Mouse (Mus musculus): ENCODE data around the gene Igsf9. TPM values are rescaled to one million over a fixed set of nuclear protein-coding genes. Genes with fewer than 3 reads are reported as not detected.
A peak's percentile ranks its signal among the peaks of the same experiment; 100 is the strongest.

The Igsf9 gene
- 1 to 10 TPM; 1.6 to 1.8 TPM for total RNA-seq (2021)
- long read RNA-seq, experiment 1, partial matches to known transcripts = 0 of 1 reads
- long read RNA-seq, experiment 1, other reads (novel, unspliced or antisense) = 1 of 1 reads
- long read RNA-seq, experiment 2 = 0 reads

DNA sequence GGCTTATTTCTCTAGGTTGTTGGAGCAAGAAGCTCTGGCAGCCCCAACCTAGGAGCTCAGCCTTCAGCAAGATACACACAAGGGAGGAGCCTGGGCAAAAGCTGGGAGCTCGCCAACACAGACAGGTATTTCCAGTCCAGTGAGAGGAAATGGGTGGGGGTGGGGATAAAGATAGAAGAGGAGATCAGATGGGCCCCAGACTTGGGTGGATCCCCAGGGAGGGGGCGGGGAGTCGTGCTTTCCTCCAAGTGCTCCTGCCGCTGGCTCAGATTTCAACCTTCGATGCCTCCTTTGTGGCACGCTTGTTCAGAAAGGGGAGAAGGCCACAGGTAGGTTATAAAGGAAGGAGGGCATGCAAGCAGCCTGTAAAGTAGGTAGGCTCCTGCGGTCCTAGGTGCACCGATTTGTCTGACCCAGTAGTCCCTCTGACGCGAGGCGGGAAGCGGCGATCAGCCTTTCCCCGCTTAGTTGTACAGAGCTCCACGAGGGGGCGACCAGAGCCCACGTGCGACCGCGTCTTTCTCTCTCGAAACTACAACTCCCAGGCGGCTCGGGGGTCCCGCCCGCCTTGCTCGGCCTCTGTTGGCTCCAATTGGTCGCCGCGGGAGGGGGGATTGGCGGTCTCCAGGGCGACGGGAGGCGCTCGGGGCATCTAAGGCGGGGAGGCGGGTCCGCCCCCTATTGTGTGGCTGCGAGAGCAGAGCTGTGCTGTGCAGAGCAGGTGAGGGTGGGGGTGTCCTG is at the start of gene Igsf9:
Gene Igsf9, plus strand, starts transcription at position 249 of the 741 bp plus-strand sequence.
- peak; percentile 85 to 91 for DNase-seq

DNA sequence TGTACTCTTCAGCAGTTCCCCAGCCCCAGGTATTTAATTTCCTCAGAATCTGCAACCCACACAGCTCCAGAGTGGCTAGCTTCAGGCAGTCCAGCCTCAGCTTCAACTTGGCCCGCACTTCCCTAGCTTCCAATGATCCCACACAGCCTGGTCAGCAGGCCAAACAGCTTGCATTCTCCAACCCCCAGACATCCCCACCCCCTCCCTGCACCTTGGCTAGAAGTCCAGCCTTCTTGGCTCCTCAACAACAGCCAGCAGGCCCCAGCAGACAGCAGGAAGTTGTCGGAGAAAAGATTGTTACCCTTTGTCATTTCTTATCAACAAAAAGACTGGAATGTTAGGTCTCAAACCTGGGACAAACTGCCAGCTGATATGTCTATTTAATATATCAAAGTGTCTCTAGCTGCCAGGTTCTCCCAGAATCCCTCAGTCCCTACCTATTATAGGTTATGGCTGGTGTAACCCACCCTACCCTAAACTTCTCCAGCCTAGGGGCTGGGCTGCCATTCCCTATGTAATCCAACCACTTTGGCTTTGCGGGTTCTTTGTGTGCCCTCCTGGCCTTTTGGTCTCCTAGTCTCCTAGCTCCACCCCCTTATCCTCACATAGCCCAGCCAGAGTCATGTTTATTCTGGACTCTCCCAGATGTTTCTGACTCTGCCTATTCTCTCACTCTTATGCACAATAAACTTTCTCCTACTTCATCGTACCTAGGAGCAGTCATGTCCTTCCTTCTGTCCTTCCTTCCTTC is 49.6 kb upstream of the Igsf9 start:
- DNase-seq = peak; percentile 12 to 32

DNA sequence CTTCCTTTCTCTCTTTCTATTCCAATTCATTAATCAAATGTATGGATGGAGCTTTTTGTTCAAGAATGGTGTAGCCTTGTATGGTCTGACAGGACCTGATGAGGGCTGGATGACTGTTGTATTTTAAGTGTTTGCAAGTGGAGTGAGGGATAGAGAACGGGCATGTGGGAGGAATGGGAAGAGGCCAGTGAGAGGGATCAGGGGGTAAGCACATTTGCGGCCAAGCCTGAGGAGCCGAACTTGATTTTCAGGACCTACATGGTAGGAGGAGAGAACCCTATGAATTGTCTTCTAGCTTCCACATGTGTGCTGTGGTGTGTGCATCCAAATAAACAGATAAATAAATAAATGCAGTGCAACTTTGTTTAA is 49.0 kb upstream of the Igsf9 start:
- DNase-seq = no peak

DNA sequence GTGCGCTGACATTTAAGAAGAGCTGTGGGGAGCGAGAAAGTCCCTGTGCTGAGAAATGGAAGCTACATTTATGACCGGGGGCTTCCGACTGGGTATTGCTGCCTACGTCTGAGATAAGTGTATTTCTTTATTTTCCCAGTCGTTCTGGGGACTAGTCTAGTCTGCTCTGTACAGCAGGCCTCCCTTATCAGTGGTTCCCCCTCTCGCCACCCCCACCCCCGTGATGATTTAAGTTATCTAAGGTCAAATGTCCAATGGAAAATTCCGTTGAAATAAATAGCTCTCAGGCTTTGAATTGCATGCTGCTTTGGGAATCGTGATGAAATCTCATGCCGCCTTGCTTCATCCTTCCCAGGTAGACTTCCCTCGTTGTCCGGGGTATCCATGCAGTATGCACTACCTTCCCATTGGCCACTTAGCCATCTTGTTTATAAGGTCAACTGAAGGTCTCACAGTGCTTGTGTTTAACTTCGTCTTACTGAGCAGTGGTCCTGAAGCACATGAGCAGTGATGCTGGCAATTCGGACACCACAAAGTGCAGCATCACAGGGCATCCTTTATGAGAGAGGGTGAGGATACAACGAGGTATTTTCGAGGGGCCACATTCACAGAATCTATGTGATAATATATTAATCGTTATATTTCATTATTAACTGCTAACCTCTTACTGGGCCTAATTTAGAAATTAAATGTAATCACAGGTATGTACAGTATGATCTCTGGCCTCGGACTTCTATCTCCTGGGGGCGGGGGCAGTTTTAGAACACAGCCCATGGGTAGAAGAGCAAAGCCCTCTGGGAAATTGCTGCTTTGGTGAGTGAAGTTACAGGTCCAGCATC is 48.4 kb upstream of the Igsf9 start:
- DNase-seq = no peak

DNA sequence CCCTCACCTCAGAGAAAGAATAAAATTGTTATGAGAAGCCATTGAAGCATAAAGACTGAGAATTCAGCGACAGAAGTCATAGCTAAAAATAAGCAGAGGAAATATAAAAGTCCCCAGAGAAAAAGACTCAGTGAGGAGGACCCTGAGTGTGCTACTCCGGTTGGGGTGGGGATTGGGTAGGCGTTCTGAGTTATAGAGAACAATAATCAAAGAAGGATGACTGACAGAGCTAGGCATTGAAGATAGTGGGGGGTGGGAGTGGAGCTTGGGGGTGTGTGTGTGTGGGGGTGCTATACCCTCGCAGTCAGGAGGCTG is 47.8 kb upstream of the Igsf9 start:
- DNase-seq = no peak

DNA sequence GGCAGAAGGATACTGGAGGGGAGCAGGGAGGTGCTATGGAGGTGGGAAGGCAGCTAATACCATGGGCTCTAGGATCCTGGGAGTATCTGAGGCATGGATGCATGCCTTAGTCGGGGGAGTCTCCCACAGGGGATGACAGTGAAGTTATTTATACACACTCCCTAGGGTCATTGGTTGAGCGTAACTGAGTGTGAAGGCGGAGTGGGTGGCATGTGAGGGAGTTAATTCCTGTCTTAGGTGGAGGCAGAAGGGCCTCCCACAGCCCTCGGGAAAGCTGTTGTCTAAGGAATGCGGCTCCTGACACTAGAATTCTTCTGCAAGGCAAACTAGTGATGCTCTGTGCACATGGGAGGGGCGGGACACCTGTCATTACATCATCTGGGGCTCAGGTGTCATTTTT is 44.8 kb upstream of the Igsf9 start:
- DNase-seq = no peak

DNA sequence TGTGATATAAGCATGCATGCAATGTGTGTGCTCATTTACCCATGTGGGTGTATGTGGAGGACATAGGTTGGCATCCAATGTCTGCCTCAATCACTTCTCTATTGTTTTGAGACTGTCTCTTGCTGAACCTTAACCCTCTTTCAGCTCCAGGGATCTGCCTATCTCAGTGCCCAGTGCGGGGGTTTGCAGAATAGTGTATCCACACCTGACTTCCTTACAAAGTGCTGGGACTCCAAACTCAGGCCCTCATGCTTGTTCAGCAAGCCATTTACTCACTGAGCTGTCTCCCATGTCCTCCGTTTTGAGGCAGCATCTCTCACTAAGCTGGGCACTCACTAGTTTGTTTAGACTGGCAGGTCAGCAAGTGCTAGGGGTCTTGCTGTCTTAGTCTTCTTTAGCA is 43.0 kb upstream of the Igsf9 start:
- no peak for DNase-seq

DNA sequence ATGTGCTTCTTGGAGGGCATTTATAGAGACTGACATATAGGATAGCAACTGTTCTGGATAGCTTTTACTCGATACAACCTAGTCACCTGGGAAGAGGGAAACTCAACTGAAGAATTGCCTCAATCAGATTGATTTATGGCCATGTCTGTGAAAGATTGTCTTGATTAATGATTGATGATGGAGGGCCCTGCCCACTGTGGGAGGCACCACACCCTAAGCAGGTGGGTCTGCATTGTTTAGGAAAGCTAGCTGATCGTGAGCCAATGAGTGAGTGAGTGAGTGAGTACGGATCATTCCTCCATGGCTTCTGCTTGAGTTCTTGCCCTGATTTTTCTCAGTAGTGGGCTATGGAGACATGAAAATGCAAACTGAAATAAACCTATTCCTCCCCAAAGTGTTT is 41.1 kb upstream of the Igsf9 start:
- DNase-seq = no peak

DNA sequence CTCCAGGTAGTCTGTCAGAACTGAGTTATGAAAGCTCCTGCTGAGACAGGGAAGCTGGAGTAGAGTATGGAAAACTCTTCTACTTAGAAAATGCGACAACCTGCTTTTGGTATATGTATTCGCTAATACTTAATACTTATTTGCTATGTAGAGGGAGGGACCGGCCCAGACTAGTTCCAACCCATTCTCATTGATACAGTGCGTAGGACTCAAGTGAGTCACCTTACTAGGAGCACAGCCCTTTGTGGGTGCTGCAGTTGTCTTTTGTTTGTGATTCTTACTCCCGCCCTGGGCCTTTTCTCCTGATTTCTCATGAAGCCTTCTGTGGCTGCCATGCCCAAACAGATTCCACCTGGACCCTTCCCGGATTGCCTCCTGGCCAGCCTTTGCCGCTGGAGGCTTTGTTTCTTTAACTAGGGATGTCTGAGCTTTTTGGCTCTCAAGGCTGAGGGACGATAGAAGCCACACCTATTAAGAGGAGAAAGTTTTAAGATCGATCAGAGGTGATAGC is 39.6 kb upstream of the Igsf9 start:
- no peak for DNase-seq

DNA sequence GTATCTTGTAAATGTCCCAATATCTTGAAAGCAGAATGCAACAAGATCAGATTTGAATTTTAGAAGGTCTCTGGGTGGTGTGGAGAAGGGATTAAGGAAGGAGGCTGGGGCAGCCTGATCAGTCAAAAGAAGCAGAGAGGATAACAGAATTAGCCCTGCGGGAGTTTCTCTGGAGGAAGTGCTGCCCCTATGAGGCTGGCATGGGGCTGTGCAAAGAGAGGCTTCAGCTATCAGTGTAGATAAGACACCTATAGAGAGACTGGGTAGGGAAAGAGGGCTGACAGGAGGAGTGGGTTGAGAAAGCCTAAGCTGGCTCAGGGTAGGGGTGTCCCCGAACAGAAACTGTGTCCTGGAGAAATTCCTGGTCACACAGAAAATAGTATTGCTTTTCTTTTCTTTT is 31.4 kb upstream of the Igsf9 start:
- no peak for DNase-seq

DNA sequence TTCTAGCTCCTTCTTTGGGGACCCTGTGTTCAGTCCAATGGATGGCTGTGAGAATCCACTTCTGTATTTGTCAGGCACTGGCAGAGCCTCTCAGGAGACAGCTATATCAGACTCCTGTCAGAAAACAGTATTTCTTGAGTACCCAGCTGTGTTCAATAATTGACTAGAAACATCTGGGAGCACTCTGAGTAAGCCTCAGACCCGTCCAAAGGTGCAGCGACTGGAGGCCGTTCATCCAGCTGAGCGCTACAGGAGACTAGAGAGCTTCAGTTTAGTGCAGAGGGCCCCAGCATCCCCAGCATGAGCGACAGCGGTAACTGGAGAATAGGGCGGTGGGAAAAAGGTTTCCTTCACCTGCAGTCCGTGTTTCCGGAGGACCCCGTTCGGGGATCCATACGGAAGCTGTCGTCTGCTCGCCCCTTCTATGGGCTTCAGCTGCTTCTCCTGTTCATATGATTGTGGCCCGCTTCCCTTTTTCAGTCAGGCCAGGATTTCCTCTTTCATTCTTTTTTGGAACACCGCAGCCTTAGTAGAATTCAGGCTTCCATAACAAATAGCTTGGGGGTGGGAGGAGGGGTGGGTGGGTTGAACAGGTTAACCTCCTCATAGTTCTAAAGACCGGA is 30.6 kb upstream of the Igsf9 start:
- DNase-seq = no peak

DNA sequence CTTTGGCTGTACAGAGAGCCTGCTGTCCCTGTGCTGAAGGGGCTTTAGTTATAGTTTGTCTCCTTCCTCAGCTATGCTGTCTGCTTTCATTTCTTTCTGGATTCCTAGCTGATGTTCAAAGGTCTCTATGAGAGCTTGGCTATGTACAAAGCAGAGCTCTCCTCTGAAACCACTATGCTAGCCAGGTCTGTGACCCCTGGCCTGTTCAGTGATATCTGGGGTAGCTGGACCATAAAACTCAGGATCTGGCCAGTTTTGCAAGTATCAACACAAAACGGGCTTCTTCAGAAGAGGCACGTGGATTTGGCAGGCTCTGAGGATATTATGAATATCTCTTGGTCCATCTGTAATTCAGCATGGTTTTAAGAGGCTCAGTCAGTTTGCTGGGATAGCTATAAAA is 28.7 kb upstream of the Igsf9 start:
- no peak for DNase-seq

DNA sequence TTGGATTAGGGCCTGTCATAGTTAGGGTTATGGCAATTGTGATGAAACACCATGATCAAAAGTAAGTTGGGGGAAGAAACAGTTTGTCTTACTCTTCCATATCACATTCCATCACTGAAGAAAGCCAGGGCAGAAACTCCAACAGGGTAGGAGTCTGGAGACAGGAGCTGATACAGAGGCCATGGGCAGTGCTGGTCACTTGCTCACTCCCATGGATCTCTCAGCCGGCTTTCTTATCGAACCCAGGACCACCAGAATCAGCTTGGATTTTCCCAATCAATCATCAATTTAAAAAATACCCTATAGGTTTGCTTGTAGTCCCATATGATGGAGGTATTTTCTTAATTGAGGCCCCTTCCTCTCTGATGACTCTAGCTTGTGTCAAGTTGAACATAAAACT is 27.8 kb upstream of the Igsf9 start:
- no peak for DNase-seq

DNA sequence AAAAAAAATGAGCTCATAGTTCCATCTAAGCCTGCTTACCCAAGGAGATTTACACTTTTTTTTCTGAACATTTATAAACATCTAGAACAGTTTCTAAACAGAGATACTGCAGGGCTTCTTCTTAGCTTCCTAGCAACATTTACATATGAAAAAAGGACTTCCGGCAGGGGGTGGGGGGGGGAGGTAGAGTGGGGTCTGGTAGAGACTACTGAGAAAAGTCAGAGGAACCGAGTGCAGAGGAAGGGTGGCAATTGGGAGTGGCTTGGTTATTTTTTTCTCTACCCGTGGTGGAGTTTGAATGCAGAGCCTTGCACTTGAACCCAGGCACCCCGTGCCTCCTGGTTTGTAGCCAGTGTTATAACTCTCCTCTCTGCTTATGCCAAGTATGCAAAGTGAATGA is 26.2 kb upstream of the Igsf9 start:
- no peak for DNase-seq

DNA sequence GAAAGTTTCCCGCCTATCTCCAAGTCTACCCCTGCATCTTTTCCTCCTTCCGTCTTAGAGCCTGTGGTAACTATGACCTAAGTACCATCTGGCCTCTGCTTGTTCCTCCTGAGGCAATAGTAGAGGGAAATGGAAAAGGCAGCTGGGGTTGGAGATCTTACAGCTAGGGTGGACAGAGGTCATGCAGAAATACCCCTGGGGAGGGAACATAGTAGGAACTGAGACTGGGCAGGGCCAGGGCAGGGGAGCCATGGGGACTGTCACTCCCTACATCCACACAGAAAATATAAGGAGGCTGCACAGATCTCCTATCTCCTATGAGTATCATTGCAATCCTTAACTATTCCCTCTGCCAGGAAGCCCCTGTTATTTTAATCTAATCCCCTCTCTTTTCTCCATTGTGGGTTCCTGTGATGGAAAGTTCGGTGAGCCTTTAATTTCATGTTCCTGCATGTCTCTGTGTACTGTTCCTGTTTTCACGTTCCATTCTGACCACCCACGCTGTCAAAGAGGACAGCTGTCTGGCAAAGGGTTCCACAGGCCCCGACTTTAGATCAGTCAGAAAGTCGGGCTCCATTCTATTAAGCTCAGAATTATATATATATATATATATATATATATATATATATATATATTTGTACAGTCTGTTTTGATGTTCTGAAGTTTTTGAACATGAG is 25.4 kb upstream of the Igsf9 start:
- peak in 1 of 2 experiments; percentile 19 for DNase-seq

DNA sequence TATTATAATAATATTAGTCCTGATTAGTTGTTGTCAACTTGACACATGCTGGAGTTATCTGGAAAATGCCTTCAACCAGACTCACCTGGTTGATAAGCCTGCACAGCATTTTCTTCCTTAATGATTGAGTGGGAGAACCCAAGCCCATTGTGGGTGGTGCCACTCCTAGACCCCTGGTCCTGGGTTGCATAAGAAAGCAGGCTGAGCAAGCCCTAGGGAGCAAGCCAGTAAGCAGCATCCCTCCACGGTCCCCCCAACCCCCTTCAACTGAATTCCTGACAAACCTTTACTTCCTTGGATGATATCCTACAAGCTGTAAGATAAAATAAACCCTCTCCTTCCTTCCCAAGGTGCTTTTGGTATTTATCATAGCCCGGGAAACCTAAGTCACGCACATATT is 24.4 kb upstream of the Igsf9 start:
- DNase-seq = no peak

DNA sequence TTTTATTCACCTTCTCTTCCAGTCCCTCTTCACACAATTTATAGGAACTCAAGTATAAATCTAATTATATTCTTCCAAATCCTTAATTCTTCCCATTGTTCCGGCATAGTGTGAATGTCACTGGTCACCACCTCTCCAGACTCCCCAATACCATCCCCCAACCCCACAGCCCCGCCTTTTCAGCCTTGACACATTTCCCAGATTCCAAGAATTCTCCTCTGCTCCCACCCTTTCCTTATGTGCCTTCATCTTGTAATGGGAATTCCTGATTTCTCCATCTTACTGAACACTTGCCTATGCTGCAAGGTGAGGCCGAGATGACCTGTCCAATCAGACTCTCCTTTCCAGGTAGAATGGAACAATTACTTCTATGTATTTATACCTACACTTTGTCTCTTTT is 23.5 kb upstream of the Igsf9 start:
- no peak for DNase-seq

DNA sequence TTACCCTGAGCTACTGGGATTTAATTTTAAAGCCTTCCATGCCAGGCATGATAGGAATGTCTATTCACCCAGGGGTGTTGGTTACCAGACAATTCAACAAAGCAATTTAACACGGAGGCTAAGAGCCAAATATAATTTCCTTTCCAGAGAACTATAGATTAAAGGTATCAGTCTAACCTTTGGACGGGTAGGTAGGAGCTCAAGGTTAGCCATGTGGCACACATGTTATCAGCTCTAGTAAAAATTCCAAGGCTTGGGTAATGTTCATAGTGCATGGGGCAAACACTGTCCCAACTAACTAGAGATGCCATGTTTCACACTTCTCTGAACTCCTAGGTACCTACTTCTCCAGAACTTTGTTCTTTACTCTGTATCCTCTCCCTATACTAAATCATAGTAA is 20.0 kb upstream of the Igsf9 start:
- no peak for DNase-seq

DNA sequence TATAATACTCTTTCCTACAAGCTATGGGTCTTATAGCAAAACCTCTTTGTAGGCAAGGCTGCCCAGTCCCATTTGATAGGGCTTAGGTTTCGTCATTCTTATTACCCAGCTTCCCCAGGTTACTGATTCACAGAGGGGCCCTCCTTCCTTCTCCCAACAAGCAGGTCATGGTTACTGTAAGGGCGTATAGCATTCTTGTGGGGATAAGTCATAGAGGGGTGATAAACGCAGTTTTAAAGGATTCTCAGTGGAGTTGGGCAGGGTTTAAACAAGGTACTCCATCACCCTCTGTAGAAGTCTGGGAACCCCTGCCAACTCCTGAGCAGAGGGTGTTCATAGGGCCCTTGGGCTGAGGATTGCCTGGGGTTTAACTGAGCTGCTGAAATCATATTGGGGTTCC is 19.1 kb upstream of the Igsf9 start:
- no peak for DNase-seq

DNA sequence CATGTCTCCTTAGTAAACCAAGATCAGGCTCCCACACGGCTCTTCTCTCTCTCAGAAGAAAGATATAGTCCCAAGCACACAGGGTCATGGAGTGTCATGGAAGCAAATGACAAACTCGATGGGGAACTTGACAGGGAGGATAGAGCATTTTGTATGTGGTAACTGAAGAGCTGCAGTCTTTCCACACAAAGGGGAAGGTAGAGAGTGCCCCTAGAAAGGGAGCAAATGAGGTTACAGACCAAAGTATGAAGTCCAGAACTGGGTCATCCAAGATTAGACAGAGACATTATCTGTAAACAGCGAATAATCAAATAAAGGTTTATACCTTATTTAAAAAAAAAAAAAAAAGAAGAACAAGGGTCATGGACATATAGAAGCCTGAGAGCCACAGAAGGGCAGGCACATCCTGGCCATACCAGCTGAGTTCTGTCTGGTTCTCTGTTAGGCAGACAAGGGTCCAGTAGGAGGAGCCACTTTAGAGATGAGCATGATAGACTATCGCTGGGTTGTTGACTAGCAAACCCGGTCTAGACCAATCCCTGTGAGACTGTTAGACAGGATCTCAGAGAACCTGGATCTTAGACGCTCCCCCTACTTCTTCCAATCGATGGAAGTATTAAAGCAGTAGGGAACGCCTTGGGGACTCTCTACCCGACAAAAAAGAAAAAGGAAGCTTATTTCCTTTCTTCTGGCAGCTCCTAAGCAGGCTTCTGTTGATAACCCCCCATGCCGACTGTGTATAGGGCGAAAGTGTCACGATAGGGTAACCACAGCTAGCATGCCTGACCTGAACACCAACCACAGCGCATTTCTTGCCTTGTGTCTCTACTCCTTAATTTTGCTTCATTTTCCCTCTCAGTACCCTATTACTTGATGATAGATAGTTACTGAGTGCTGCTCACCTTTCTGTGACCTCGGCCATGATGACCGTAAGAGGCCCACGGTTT is 17.9 kb upstream of the Igsf9 start:
- no peak for DNase-seq

Data from adrenal gland, postnatal 36 days (tissue).